Mouse (Mus musculus) cerebellum, adult 2 months (tissue): ENCODE measurements around the gene Dnaic1.

ENCODE experiments used
- CTCF ChIP-seq: fragments of 200-500 bp; IDR thresholded peaks from 2 replicates; pipeline ENCODE4 v1.5.1; 2011; ENCODE audit warnings: low read depth, mild to moderate bottlenecking, control low read depth, low read length, moderate library complexity, borderline replicate concordance; ENCODE audit not compliant: insufficient read depth
- POLR2A ChIP-seq: fragments of 200-500 bp; IDR thresholded peaks from 2 replicates; pipeline ENCODE4 v1.6.1; 2011; ENCODE audit warnings: low read length, control low read depth, borderline replicate concordance; ENCODE audit not compliant: insufficient read depth

DNA sequence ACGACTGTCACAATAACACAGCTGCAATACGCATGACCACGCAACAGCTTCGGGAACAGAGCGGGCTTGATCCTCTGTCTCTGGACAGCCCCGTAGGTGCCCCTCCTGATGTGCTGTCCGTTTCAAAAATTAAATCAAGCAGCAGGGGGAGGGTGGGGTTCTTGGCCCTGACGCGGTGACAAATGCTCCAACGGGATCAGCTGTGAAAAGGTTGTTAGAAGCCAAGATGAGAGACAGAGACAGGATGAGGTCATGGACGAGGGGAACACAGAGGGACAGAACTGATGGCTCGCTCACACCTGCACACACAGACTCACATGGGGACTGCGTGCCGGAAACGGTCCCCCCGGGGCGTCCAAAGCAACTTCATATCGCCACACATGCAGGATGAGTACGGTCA lies 103.6 kb downstream of the Dnaic1 start:
- no peak for TF ChIP-seq POLR2A
- no peak for TF ChIP-seq CTCF
